Mouse (Mus musculus) midbrain, embryonic 10.5 days (tissue): ENCODE results near the gene Krt13. TPM values are rescaled to one million over a fixed set of nuclear protein-coding genes. Genes with fewer than 3 reads are reported as not detected.
A peak's percentile ranks its signal among the peaks of the same experiment; 100 is the strongest.

ENCODE experiments used
- DNase-seq: peaks from one replicate; pipeline ENCODE4 v3.0.0-alpha.2; 2017; ENCODE audit warnings: low spot score
- H3K27ac ChIP-seq: fragments of 300-500 bp; sonication (generic); replicated peaks from 2 replicates; pipeline ENCODE4 v1.5.1; 2016; ENCODE audit warnings: mild to moderate bottlenecking
- H3K27me3 ChIP-seq: fragments of 300-500 bp; sonication (generic); 2 replicates; pipeline ENCODE4 v1.6.1; 2016; ENCODE audit warnings: low read depth, mild to moderate bottlenecking; ENCODE audit not compliant: poor library complexity, severe bottlenecking
- H3K36me3 ChIP-seq: fragments of 300-500 bp; sonication (generic); 2 replicates; pipeline ENCODE4 v1.6.1; 2016; ENCODE audit warnings: mild to moderate bottlenecking, moderate library complexity
- H3K4me1 ChIP-seq: fragments of 300-500 bp; sonication (generic); 2 replicates; pipeline ENCODE4 v1.6.1; 2016
- H3K4me3 ChIP-seq: fragments of 300-500 bp; sonication (generic); 2 replicates; pipeline ENCODE4 v1.5.1; 2016; ENCODE audit warnings: mild to moderate bottlenecking, moderate library complexity
- H3K9me3 ChIP-seq: fragments of 300-500 bp; sonication (generic); replicated peaks from 2 replicates; pipeline ENCODE4 v1.6.1; 2016; ENCODE audit warnings: mild to moderate bottlenecking
- WGBS: fragments of 180-500 bp; shearing (Covaris S2); methylation state at CpG from one replicate; pipeline ENCODE4 v1.1.7; 2016; 5-methylcytosine and 5-hydroxymethylcytosine counted together
- polyA plus RNA-seq: library from polyadenylated mRNA; unstranded; fragments of >200 nt; fragmentation: Nextera tagmentation; extraction: Ambion mirVana; gene quantifications from 2 replicates; pipeline ENCODE4 v1.2.1, GENCODE M21; 2016

Gene Krt13
- polyA plus RNA-seq, 1 experiment from 2014 or later = not detected

DNA sequence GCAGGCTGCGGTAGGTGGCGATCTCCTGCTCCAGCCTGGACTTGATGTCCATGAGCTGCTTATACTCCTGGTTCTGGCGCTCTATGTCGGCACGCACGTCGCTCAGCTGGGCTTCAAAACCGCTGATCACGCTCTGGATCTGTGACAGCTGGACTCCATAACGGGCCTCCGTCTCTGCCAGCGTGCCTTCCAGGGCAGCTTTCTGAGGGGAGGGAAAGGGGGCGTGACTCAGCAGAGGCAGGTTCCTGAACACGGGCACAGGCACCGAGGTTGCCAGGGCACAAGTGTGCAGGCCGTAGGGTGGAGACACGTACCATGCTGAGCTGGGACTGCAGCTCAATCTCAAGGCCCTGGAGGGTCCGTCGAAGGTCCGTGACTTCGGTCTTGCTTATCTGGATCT, 19.6 kb upstream of the Krt13 start:
- H3K4me1 ChIP-seq = peaks cover 50% of the 10 kb centered on the region
- WGBS = 91% methylated on average over 21 of the region's 21 CpGs

DNA sequence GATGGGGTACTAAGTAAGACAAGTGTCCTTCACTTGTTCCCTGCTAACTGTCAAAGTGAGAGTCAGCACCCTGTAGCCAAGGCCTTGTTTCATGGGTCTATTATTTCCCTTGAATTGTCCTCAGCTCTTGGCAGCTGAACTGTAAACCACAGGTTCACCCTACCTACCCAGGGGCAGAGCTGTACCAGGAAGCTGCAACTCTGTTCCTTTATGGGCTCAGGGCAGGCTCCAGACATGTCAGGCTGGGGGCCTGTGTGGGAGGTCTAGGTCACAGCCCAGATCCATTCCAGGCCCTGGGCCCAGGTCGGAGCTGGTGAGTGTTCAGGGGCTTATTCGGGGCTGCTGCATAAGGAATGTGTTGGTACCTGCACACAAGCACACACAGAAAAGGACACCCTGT, 18.0 kb upstream of the Krt13 start:
- no peaks in the 10 kb centered on the region for H3K36me3 ChIP-seq
- peak; percentile 17 for DNase-seq
- 0 out of 2 replicates have a peak overlapping the region, but pooled peaks have one; percentile 71 for H3K27ac ChIP-seq
- WGBS = 67% methylated on average over 2 of the region's 2 CpGs
- H3K4me1 ChIP-seq = peaks cover 42% of the 10 kb centered on the region
- no peak overlapping the region for H3K4me3 ChIP-seq
- H3K9me3 ChIP-seq = no peaks in the 10 kb centered on the region
- peaks cover 26% of the 10 kb centered on the region for H3K27me3 ChIP-seq

More for the DNA sequence above, 19.6 kb upstream of the Krt13 start:
- Histone ChIP-seq H3K36me3 (no peaks in the 10 kb centered on the region), H3K27me3 (peaks cover 34% of the 10 kb centered on the region), H3K4me3 (no peak overlapping the region), H3K9me3 (no peaks in the 10 kb centered on the region), H3K27ac (no peak overlapping the region)
- DNase-seq = no peak

DNA sequence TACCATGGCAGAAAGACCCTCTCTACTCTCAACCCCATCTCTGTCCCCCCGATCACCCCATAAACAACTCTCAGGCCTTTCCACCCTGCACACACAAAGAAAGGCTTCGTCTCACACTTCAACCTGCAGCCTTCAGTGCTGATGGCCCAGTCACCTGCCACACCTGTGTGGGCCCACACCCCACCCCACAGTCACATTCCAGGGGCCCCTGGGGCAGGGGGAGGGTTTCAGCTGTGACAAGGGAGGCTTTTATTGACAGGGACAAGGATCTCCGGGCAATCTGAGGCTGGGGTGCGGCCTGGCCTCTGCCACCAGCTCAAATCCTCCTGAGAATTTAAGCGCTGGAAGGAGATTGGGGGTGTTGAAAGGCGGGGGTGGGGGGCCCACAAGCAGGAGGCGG, 17.4 kb upstream of the Krt13 start:
- Histone ChIP-seq H3K36me3 (no peaks in the 10 kb centered on the region), H3K27me3 (peaks cover 25% of the 10 kb centered on the region), H3K27ac (peak overlapping the region; percentile 71), H3K4me1 (peaks cover 42% of the 10 kb centered on the region), H3K9me3 (no peaks in the 10 kb centered on the region), H3K4me3 (no peak overlapping the region)
- 42% methylated on average over 7 of the region's 7 CpGs for WGBS
- DNase-seq = no peak

DNA sequence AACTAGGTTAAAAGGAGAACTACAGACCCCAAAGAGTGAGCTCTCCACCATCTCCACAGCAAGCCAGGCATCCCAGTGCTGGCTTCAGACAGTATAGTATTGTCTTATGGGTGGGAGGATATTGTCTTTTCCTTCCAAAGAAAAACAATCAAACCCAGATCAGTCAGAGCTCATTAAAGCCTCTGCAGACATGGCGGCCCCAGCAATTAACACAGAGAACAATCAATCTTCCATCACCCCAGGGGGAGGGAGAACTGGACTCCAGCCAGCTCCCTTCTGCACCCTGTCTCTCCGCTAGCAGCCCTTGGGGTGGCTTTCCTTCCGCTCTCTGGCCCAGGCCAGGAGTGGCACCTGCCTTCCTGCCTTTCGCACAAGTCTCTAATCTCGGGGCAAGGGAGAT, 16.3 kb upstream of the Krt13 start:
- WGBS = 64% methylated on average over 5 of the region's 5 CpGs
- Histone ChIP-seq H3K36me3 (no peaks in the 10 kb centered on the region), H3K4me3 (no peak overlapping the region), H3K9me3 (no peaks in the 10 kb centered on the region), H3K27me3 (peaks cover 29% of the 10 kb centered on the region), H3K4me1 (peaks cover 42% of the 10 kb centered on the region), H3K27ac (peak overlapping the region; percentile 42)
- peak; percentile 14 for DNase-seq

DNA sequence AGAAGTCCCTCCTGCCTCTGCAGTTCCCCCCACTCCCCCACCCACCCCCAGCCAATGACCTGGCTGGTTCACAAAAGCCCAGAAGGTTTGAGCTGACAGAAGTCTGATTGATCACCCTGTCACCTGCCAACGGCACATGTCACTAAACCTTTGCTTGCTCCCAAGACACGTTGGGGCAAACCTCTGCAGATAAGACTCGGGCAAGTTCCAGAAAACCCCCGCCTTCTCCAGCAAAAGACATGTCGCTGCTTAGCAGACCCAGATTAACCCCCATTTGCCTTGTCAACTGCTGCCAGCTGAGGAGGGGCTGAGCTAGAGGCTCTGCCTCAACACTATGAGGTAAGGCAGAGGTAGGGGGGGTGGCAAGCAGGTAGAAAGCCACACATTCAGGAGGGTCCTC, 15.2 kb upstream of the Krt13 start:
- no peaks in the 10 kb centered on the region for H3K9me3 ChIP-seq
- WGBS = 42% methylated on average over 5 of the region's 5 CpGs
- peaks cover 29% of the 10 kb centered on the region for H3K27me3 ChIP-seq
- peak; percentile 18 for DNase-seq
- H3K36me3 ChIP-seq = no peaks in the 10 kb centered on the region
- H3K27ac ChIP-seq = peak overlapping the region; percentile 43
- H3K4me3 ChIP-seq = no peak overlapping the region
- H3K4me1 ChIP-seq = peaks cover 42% of the 10 kb centered on the region

DNA sequence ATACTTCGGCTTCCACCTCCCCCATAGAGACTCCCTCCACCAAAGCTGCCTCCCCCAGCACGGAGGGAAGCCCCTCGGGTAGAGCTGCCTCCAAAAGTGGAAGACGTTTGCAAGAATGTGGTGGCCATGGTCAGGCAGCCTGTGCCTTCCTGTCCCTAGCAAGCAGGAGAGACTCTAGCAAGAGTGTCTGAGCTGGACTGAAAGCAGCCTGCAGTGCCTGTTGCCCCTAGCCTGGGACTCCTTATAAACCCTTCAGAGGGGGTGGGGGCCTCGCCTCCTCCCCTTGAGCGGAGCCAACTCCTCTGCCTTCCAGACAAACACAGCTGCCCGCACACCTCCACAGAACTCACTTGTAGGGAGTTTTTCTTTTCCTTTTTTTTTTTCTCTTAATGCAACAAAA, 14.4 kb upstream of the Krt13 start, which contains the start of gene Krt15:
Gene Krt15, minus strand, starts transcription at position 198 of the 400 bp plus-strand sequence.
- Histone ChIP-seq H3K9me3 (no peaks in the 10 kb centered on the region), H3K27ac (peak within 1 kb of the TSS; percentile 43), H3K27me3 (peaks cover 29% of the 10 kb centered on the region), H3K4me1 (peaks cover 42% of the 10 kb centered on the region), H3K4me3 (no peak within 1 kb of the TSS), H3K36me3 (no peaks in the 10 kb centered on the region)
- no peak for DNase-seq
- 73% methylated on average over 7 of the region's 7 CpGs for WGBS

DNA sequence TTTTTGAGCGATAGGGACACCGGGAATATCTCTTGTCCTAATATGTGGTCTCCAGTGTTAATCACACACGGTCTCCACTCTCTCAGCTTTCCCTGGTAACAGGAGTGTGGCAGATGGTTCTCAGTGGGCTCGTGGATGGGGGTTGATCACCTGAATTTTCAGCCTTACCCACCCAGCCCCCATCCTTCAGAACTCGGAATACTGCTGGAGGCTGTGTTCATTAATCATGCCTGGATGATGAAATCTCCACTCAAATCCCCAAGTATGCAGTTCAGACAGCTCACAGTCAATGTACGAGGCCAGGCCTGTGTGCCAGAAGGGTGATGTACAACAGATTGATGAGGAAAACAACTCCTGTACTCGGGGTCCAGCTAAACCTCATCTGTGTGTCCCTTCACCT, 3.5 kb upstream of the Krt13 start:
- H3K4me1 ChIP-seq = no peaks in the 10 kb centered on the region
- H3K4me3 ChIP-seq = no peak overlapping the region
- DNase-seq = no peak
- no peaks in the 10 kb centered on the region for H3K27me3 ChIP-seq
- no peaks in the 10 kb centered on the region for H3K36me3 ChIP-seq
- 84% methylated on average over 7 of the region's 7 CpGs for WGBS
- H3K9me3 ChIP-seq = no peaks in the 10 kb centered on the region
- no peak overlapping the region for H3K27ac ChIP-seq

DNA sequence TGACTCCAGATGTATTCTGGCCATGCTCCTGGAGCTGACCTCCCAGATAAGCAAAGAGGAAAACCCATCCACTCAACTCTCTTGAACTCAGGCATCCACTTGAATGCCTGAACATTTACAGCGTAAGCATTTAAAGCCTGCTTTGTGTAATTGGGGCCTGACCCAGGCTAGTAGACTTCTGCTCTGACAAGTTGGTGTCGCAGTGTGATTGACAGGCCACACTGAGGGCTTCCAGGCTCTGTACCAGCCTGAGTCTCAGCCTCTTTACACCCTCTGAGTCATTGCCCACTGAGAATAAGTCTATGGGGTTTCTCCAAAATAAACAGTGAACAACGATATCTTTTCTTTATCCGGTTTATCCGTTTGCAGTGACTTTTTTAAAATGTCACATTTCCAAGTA, 1.0 kb downstream of the Krt13 start:
- no peaks in the 10 kb centered on the region for H3K36me3 ChIP-seq
- 92% methylated on average over 5 of the region's 5 CpGs for WGBS
- no peak overlapping the region for H3K27ac ChIP-seq
- no peak for DNase-seq
- no peaks in the 10 kb centered on the region for H3K27me3 ChIP-seq
- no peak overlapping the region for H3K4me3 ChIP-seq
- H3K4me1 ChIP-seq = no peaks in the 10 kb centered on the region; the same call in 1 of the 2 replicates
- H3K9me3 ChIP-seq = no peaks in the 10 kb centered on the region

DNA sequence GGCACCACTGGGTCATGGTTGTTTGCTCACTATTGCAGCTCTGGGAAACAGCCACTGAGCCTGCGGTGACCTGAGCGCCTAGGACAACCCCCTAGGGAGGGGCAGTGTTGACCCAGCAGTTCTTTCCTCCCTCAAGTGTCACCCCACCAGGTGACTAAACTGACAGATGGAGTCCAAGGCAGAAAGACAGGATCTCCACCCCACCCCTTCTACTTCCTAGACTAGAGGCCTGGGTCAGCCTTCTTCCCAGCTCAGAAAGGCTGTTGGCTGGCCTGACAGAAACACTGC, 7.7 kb downstream of the Krt13 start:
- WGBS = 69% methylated on average over 2 of the region's 2 CpGs
- no peak for DNase-seq

DNA sequence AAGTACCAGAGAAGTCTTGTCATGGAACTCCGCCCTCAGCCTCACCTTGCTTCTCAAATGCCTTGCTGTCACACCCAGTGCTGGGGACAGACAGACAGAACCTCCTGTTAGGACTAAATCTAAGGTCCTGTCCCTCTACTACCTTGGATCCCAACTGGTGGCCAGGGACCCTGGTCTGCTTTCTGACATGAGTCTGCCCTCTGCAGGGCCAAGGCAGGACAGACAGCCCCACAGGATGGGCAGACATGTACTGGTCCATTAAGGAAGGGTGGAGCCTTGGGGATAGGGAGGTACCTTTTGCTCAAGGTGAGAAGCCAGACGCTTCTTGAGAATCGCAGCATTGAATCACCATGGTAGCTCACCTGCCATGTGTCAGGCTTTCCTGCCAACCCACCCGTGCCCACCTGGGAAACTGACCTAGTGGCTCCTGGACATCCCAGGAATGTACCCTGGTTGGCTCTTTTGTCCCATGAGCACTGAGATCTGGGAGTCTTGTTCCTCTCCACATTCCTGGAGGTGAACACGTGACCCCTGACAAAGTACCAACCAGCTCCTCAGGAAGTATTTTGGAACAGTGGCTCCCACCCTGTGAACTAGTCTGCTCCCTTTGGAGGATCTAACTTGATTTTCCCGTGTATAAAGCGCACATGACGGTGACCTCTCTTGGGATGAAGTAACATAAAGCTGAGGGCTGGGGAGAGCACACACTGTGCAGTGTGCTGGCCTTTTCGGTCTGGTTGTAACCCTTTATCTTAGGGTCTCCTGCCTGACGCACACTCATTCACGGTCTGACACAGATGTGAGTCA, 8.2 kb downstream of the Krt13 start:
- Histone ChIP-seq H3K36me3 (no peaks in the 10 kb centered on the region), H3K9me3 (no peaks in the 10 kb centered on the region), H3K27ac (no peak overlapping the region), H3K4me1 (peaks cover 5% of the 10 kb centered on the region; the same call in 1 of the 2 replicates), H3K27me3 (no peaks in the 10 kb centered on the region), H3K4me3 (no peak overlapping the region)
- DNase-seq = no peak
- WGBS = 86% methylated on average over 11 of the region's 11 CpGs

More for the DNA sequence above, 7.7 kb downstream of the Krt13 start:
- no peaks in the 10 kb centered on the region for H3K27me3 ChIP-seq
- H3K4me1 ChIP-seq = peaks cover 5% of the 10 kb centered on the region; the same call in 1 of the 2 replicates
- H3K9me3 ChIP-seq = no peaks in the 10 kb centered on the region
- H3K27ac ChIP-seq = no peak overlapping the region
- no peaks in the 10 kb centered on the region for H3K36me3 ChIP-seq
- H3K4me3 ChIP-seq = no peak overlapping the region

DNA sequence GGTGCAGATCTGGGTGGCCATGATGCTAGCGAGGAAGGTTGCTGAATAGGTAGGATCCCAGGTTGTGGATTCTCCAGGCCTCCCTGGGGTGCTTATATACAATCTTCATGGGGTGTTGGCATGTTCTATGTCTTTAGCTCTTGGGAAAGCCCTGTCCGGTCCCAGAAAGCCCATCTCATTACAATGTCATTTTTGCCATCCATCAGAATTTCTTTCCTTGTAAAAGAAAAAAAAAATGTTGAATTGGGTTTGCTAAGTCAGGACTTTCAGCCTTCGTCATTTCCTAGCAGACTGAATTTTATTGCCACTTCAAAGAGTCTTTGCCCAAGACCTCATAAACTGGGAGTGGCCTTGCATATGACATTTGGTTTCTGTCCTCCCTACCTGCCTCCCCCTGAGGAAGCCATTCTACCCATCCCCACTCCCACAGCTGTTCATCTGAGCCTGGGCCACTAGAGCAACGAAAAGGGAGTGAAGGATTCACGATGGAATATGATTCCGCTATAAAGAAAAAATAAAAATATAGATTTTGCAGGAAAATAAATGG, 15.7 kb downstream of the Krt13 start, which contains the start of gene Krt36:
Gene Krt36, minus strand, starts transcription at position 51 of the 547 bp plus-strand sequence.
- Histone ChIP-seq H3K4me3 (no peak within 1 kb of the TSS), H3K4me1 (no peaks in the 10 kb centered on the region; the same call in 1 of the 2 replicates), H3K27ac (no peak within 1 kb of the TSS), H3K9me3 (no peaks in the 10 kb centered on the region), H3K36me3 (no peaks in the 10 kb centered on the region), H3K27me3 (no peaks in the 10 kb centered on the region)
- 92% methylated on average over 6 of the region's 6 CpGs for WGBS
- DNase-seq = no peak

DNA sequence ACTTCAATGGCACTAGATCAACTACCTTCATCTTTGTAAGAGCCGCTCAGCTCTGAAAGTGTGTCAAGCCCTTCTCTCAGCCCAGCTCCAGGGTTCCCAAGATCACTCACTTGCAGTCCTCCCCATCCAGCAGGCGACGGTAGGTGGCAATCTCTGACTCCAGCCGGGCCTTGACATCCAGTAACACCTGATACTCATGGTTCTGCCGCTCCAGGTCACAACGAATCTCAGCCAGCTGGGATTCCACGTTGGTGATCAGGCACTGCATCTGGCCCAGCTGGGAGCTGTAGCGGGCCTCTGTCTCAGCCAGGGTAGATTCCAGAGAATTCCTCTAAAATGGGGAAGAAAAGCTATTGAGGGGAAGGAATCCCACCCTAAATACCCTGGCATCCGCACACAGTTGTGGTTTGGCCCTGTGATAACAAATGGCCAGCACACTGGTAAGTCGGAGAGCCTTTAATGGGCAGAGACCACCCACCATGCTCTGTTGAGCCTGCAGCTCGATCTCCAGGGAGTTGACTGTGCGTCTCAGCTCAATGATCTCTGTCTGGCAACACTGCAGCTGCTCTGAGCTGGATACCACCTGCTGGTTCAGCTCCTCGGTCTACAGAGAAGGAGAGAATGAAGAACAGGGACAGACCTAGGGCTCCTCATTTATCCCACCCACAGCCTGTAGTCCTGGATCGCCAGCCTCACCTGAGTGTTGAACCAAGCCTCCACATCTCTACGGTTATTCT, 18.5 kb downstream of the Krt13 start:
- DNase-seq = no peak
- H3K9me3 ChIP-seq = no peaks in the 10 kb centered on the region
- no peak overlapping the region for H3K27ac ChIP-seq
- no peaks in the 10 kb centered on the region for H3K27me3 ChIP-seq
- peaks cover 11% of the 10 kb centered on the region for H3K4me1 ChIP-seq
- no peaks in the 10 kb centered on the region for H3K36me3 ChIP-seq
- WGBS = 69% methylated on average over 15 of the region's 15 CpGs
- H3K4me3 ChIP-seq = no peak overlapping the region

DNA sequence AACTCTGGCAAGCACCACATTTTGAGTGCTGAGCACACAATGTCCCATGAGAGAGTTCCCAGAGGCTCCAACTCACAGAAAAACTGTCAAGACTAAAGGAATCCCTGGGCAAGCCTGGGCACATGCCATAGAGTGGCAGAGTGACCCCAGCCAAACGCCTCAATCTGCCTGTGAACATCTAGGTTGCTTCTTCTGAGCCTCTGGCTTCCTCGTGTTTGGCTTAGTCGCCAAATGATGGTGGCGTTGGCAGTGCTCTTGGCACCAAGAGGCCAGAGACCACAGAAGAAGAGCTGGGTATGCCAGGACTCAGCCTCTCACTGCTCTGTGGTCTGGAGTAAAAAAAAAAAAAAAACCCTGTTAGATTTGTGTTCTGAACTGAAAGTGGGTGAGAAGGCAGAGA, 21.0 kb downstream of the Krt13 start:
- no peaks in the 10 kb centered on the region for H3K9me3 ChIP-seq
- H3K4me1 ChIP-seq = peaks cover 15% of the 10 kb centered on the region
- no peak overlapping the region for H3K27ac ChIP-seq
- no peaks in the 10 kb centered on the region for H3K36me3 ChIP-seq
- no peak for DNase-seq
- WGBS = 87% methylated on average over 4 of the region's 4 CpGs
- no peaks in the 10 kb centered on the region for H3K27me3 ChIP-seq
- H3K4me3 ChIP-seq = no peak overlapping the region
